Mouse (Mus musculus): ENCODE results near the gene Gm42791.

DNA sequence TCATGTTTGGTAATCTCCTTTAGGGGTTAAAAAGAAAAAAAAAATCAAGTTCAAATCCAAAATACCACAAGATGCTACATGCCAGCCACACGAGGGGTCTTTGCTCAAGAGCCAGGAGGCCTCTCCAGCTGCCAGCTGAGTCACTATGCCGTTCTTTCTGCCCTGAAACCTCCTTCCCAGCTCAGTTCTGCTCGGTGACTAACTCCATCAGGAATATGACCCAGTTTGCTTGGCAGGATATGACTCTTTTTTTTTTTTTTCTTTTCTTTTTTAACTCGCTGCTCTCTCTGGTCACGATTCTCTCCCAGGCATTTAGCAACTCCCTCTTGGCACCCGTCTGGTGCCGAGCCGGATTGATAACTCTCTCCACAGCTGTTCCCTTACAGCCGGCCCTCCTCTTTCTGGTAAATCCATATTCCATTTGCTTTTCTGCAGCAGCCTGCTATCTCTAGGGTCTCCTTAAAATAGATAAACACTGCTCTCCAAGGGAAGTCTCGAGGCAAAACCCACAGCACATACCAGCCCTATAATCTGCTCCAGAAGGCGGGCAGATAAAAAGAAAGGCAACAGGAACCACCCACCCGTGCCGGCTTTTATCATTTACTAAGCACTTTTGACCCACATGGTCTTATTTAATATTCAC is 29.1 kb downstream of the Gm42791 start:
- TF ChIP-seq POLR2A (IDR thresholded peaks at IDR 0.05; ENCODE audit: borderline replicate concordance, low read depth, low read length) (no peak), CTCF (IDR thresholded peaks at IDR 0.05; ENCODE audit: low read depth, low read length) (no peak)
